Mouse (Mus musculus): Measurements from ENCODE around the gene Trpm3. TPM values are rescaled to one million over a fixed set of nuclear protein-coding genes. Genes with fewer than 3 reads are reported as not detected.
A peak's percentile ranks its signal among the peaks of the same experiment; 100 is the strongest.

The Trpm3 gene
- polyA plus RNA-seq, 1 experiment from 2014 or later, result 1.7 TPM

DNA sequence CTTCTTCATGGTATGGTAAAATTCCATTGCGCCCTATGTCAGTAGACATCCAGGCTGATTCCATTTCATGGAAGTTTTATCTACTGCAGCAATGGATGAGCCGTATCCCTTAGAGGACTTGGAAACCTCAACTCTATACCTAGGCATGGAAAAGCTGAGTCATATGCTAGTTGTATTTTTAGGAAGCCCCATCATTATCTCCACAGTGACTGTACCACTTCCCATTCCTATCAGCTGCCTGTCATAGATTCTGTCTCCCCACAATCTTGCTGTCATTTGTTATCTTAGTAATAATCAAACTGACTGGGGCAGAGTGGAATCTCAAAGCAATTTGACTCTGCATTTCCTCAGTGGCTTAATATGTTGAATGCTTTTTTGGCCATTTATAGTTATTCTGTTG is 169.2 kb downstream of the Trpm3 start:
- no peaks in the 10 kb centered on the region for H3K36me3 ChIP-seq
- no peak overlapping the region for H3K27ac ChIP-seq
- H3K4me1 ChIP-seq, result peaks cover 7% of the 10 kb centered on the region; the same call in 1 of the 2 replicates
- 0 out of 2 replicates have a peak, but pooled peaks cover 4% of the 10 kb centered on the region for H3K27me3 ChIP-seq
- H3K4me3 ChIP-seq, result no peak overlapping the region
- no peaks in the 10 kb centered on the region for H3K9me3 ChIP-seq
- no peak overlapping the region for H3K9ac ChIP-seq
- no peak for ATAC-seq (ENCODE audit: insufficient number of reproducible peaks, insufficient read depth, low FRiP score, low TSS enrichment, low read depth)
- H3K4me2 ChIP-seq, result no peak overlapping the region
- 92% methylated on average over 2 of the region's 2 CpGs for WGBS

DNA sequence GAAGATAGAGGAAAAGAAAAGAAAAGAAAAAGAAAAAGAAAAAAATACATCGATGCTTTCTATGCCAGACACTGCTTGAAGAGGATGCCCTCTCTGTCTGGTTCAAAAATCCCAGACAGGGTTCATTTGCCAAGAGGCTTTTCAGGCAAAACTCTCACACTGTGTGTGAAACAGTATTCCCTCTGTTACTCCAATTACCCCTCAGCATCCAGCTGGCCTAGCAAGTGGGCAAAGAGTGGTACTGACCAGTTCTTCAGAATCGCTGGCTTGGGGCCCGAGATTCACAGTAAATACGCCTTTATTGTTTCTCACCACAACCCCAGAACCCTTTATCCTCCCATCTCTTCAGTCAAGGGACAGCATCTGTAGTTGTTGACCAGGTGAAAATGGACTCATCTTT is 178.5 kb downstream of the Trpm3 start:
- no peaks in the 10 kb centered on the region for H3K36me3 ChIP-seq
- H3K4me3 ChIP-seq, result no peak overlapping the region
- no peak overlapping the region for H3K9ac ChIP-seq
- no peaks in the 10 kb centered on the region for H3K27me3 ChIP-seq
- H3K4me1 ChIP-seq, result no peaks in the 10 kb centered on the region
- H3K4me2 ChIP-seq, result no peak overlapping the region
- no peak for ATAC-seq (ENCODE audit: insufficient number of reproducible peaks, insufficient read depth, low FRiP score, low TSS enrichment, low read depth)
- H3K27ac ChIP-seq, result no peak overlapping the region
- H3K9me3 ChIP-seq, result no peaks in the 10 kb centered on the region
- WGBS, result 85% methylated on average over 4 of the region's 4 CpGs

DNA sequence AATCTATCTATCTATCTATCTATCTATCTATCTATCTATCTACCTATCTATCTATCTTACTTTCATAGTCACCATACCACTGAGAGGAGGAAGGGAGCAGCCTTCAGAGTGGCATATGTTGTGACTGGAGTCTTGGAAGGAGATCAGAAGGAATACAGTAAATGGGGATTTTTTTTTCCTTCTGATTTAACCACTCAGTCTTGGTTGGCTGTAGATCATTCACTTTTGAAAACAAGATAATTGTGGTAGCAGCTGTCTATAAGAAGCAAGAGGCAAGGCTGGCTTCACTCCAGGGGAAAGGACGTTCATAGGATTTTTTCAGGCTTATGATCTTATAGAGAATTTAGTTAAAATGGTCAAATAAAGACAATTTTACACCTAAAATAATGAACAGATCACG is 188.0 kb downstream of the Trpm3 start:
- Histone ChIP-seq H3K27me3 (no peaks in the 10 kb centered on the region), H3K27ac (no peak overlapping the region), H3K36me3 (no peaks in the 10 kb centered on the region), H3K4me1 (no peaks in the 10 kb centered on the region), H3K4me3 (no peak overlapping the region), H3K4me2 (no peak overlapping the region), H3K9me3 (no peaks in the 10 kb centered on the region), H3K9ac (no peak overlapping the region)
- no peak for ATAC-seq (ENCODE audit: insufficient number of reproducible peaks, insufficient read depth, low FRiP score, low TSS enrichment, low read depth)
- WGBS, result 58% methylated on average over 2 of the region's 2 CpGs

DNA sequence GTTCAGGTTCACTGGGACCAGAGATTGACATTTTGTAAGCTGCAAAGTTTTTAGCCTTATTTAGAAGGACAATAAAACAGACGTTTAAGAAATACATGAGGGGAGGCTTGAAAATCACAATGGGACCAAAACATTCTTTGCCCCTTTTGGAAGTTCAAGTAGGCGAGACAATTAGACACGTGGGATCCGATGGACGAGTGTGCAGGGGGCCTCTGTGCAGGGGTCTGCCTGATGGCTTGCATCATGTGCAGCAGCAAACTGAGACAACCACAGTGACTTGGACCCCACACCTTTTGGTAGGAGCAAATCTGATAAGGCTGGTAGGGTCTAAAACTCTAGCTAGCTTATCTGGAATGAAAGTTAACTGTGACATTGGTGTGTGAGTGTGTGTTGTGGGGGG is 188.4 kb downstream of the Trpm3 start:
- Histone ChIP-seq H3K36me3 (no peaks in the 10 kb centered on the region), H3K9ac (no peak overlapping the region), H3K4me2 (no peak overlapping the region), H3K4me3 (no peak overlapping the region), H3K4me1 (no peaks in the 10 kb centered on the region), H3K27me3 (no peaks in the 10 kb centered on the region), H3K27ac (no peak overlapping the region), H3K9me3 (no peaks in the 10 kb centered on the region)
- no peak for ATAC-seq (ENCODE audit: insufficient number of reproducible peaks, insufficient read depth, low FRiP score, low TSS enrichment, low read depth)
- 50% methylated on average over 5 of the region's 5 CpGs for WGBS

DNA sequence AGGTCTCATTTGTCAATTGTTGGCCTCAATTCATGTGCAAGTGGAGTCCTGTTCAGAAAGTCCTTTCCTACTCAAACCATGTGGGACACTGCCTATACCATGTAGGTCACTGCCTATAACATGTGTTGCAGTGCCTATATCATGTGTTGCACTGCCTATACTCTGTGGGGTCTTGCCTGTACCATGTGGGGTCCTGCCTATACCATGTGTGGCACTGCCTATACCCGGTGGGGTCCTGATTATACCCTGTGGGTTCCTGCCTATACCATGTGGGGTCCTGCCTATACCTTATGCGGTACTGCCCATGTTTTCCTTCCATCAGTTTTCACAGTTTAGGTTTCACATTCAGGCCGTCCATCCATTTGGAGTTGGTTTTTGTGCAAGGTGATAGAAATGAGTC is 197.4 kb downstream of the Trpm3 start:
- WGBS, result 85% methylated on average over 3 of the region's 3 CpGs
- no peak overlapping the region for H3K4me3 ChIP-seq
- no peak overlapping the region for H3K4me2 ChIP-seq
- no peaks in the 10 kb centered on the region for H3K36me3 ChIP-seq
- no peaks in the 10 kb centered on the region for H3K4me1 ChIP-seq
- no peak overlapping the region for H3K9ac ChIP-seq
- 0 out of 2 replicates have a peak, but pooled peaks have one; percentile 32 for ATAC-seq (ENCODE audit: insufficient number of reproducible peaks, insufficient read depth, low FRiP score, low TSS enrichment, low read depth)
- no peak overlapping the region for H3K27ac ChIP-seq
- no peaks in the 10 kb centered on the region for H3K9me3 ChIP-seq
- H3K27me3 ChIP-seq, result no peaks in the 10 kb centered on the region

DNA sequence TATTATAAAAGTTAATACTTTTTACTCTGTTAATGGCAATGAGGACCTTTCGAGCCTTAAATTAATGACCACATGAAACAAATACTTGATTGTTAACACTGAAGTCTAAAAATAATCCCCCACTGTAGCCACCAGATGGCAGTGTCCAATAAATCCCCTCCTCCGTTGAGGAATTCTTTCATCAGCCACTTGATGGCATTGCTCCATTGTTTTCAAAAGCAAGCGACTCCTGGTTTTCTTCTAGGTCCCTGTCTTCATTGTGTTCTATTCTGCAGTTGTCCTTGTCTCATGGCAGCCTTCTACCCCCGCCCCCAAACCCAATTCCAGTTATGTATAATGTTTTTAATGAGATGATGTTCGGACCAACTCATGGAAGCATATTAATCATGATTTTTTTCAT is 198.6 kb downstream of the Trpm3 start:
- no peak for ATAC-seq (ENCODE audit: insufficient number of reproducible peaks, insufficient read depth, low FRiP score, low TSS enrichment, low read depth)
- no peak overlapping the region for H3K4me3 ChIP-seq
- no peak overlapping the region for H3K27ac ChIP-seq
- no peaks in the 10 kb centered on the region for H3K27me3 ChIP-seq
- H3K36me3 ChIP-seq, result no peaks in the 10 kb centered on the region
- no peaks in the 10 kb centered on the region for H3K4me1 ChIP-seq
- 15% methylated on average over 5 of the region's 5 CpGs for WGBS
- H3K9me3 ChIP-seq, result no peaks in the 10 kb centered on the region
- no peak overlapping the region for H3K4me2 ChIP-seq
- H3K9ac ChIP-seq, result no peak overlapping the region

DNA sequence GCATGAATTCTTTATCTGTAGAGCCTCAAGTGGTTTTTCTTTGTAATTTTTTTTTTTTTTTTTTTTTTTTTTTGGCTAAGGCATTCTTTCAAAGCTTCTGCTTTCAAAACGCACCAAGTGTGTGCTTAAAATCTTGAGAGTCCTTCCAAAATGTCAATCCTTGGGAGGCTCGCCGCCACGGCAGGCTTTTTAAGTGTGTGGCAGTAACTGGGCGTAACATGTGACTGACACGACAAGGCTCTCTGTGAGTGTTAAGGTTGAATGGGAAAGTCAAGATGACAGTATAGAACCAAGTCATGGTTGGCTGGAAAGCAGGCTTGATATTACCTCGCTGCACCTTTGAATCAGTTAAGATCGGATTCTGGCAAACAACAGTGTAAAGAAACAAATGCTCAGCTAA is 200.1 kb downstream of the Trpm3 start:
- WGBS, result 82% methylated on average over 8 of the region's 8 CpGs
- H3K4me2 ChIP-seq, result no peak overlapping the region
- H3K4me1 ChIP-seq, result no peaks in the 10 kb centered on the region
- H3K4me3 ChIP-seq, result no peak overlapping the region
- no peak overlapping the region for H3K27ac ChIP-seq
- H3K9ac ChIP-seq, result no peak overlapping the region
- no peaks in the 10 kb centered on the region for H3K9me3 ChIP-seq
- no peaks in the 10 kb centered on the region for H3K36me3 ChIP-seq
- no peaks in the 10 kb centered on the region for H3K27me3 ChIP-seq
- ATAC-seq (ENCODE audit: insufficient number of reproducible peaks, insufficient read depth, low FRiP score, low TSS enrichment, low read depth), result no peak

DNA sequence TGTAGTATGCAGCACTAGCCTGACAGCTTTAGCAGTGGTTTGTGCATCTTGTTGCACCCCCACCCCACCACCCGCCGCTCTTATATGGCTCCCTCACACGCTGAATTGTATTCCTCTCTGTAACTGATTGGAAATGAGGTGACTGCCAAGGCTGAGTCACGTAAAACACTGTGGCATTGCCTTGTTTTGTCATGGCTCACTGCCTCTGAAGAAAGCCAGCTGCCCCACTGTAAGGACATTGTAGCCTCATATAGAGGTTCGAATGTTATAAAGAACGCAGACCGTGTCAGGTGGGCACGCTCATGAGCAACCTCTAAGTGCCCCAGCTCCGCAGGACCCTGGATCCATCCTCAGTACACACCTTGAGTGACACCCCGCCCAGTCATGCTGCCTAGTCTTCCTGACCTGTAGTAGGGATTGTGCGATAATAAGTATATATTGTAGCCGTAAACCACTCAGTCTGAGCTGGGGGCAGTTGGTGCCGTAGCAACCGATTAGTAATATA is 215.2 kb downstream of the Trpm3 start:
- no peaks in the 10 kb centered on the region for H3K36me3 ChIP-seq
- H3K27me3 ChIP-seq, result no peaks in the 10 kb centered on the region
- no peak overlapping the region for H3K4me2 ChIP-seq
- H3K4me3 ChIP-seq, result no peak overlapping the region
- H3K4me1 ChIP-seq, result no peaks in the 10 kb centered on the region
- H3K9ac ChIP-seq, result no peak overlapping the region
- no peaks in the 10 kb centered on the region for H3K9me3 ChIP-seq
- WGBS, result 83% methylated on average over 14 of the region's 14 CpGs
- H3K27ac ChIP-seq, result no peak overlapping the region
- no peak for ATAC-seq (ENCODE audit: insufficient number of reproducible peaks, insufficient read depth, low FRiP score, low TSS enrichment, low read depth)

DNA sequence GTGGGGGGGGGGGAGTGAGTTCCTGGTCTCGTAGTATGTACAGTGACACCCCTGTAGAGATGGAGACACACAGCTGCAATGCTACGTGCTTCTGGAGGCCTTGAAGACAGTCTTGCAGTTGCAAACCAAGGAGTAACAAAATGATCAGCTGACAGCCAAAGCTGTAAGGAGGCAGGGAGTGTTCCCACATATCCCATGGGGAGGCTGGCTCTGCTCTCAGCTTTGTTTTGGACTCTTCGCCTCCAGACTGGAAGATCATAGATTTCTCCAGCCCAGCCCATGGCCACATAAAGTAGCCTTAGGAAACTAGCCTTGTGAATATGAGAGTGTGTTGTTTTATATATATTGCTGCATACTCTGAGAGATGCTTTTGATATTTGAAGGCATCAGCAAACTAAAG is 248.0 kb downstream of the Trpm3 start:
- Histone ChIP-seq H3K36me3 (no peaks in the 10 kb centered on the region), H3K4me2 (no peak overlapping the region), H3K4me1 (no peaks in the 10 kb centered on the region), H3K27me3 (no peaks in the 10 kb centered on the region), H3K4me3 (no peak overlapping the region), H3K9ac (no peak overlapping the region), H3K9me3 (no peaks in the 10 kb centered on the region), H3K27ac (no peak overlapping the region)
- ATAC-seq (ENCODE audit: insufficient number of reproducible peaks, insufficient read depth, low FRiP score, low TSS enrichment, low read depth), result no peak
- 92% methylated on average over 3 of the region's 3 CpGs for WGBS

DNA sequence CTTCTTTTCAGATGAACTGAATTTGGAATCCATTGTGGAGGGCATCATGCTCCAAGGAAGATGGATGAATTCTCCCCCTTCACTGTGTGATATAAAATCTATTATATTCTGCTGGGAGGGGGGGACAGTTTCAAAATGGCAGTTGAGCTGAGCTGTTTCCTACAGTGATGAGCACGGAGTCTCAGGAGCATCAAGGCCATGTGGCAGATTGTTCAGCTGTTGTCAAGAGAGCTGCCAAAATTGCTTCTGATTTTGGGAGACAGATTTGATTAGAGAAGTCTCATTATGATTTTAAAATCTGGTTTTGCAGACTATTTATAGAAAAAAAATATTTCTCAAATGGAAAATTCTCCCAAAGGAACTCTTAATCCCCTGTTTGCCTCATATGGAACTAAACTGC is 255.9 kb downstream of the Trpm3 start:
- H3K9ac ChIP-seq, result no peak overlapping the region
- no peak for ATAC-seq (ENCODE audit: insufficient number of reproducible peaks, insufficient read depth, low FRiP score, low TSS enrichment, low read depth)
- 88% methylated on average over 1 of the region's 1 CpGs for whole genome bisulfite sequencing

DNA sequence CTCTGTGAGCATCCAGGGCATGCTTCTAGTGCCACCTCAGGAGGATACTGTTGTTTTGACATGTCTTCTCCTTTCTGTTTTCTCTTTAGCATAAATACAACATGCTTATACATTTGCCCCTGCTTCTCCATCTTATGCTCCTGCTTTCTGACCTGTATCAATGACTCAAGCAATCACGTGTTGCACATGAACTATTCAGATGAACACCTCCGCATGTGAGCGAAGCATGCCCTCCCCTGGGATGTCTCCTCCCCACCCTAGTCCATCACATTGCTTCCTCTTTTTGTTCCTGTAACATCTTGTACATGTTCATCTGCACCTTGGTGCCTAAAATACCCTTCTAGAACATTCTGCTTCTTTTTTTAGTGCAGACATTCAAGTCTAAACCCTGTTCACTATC is 265.2 kb downstream of the Trpm3 start:
- Histone ChIP-seq H3K27me3 (no peaks in the 10 kb centered on the region), H3K27ac (no peak overlapping the region), H3K36me3 (no peaks in the 10 kb centered on the region), H3K4me3 (no peak overlapping the region), H3K9ac (no peak overlapping the region), H3K9me3 (no peaks in the 10 kb centered on the region), H3K4me1 (no peaks in the 10 kb centered on the region), H3K4me2 (no peak overlapping the region)
- ATAC-seq (ENCODE audit: insufficient number of reproducible peaks, insufficient read depth, low FRiP score, low TSS enrichment, low read depth), result no peak
- 89% methylated on average over 3 of the region's 3 CpGs for WGBS

More for the DNA sequence above, 255.9 kb downstream of the Trpm3 start:
- no peak overlapping the region for H3K27ac ChIP-seq
- no peaks in the 10 kb centered on the region for H3K36me3 ChIP-seq
- H3K4me2 ChIP-seq, result no peak overlapping the region
- no peaks in the 10 kb centered on the region for H3K4me1 ChIP-seq
- no peak overlapping the region for H3K4me3 ChIP-seq
- H3K27me3 ChIP-seq, result no peaks in the 10 kb centered on the region
- H3K9me3 ChIP-seq, result no peaks in the 10 kb centered on the region

DNA sequence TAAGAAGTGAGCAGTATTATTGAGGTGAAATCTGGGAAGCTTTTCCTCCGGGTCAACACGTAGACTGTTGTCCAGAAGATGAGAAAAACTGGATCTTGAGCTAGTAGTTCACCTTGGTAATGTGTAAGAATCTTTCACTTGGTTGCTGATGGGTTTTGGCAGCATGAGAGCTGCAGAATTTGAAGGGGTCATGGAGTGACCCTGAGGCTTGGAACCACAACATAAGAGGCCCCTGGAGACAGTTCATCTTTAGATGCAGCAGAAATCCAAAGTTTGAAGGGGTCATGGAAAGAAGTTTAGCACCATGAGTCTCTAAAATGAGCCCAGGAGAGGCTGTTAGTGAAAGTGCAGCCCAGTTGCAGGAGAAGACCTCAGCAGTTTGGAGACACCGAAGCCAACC is 279.4 kb downstream of the Trpm3 start:
- Histone ChIP-seq H3K27ac (no peak overlapping the region), H3K4me3 (no peak overlapping the region), H3K36me3 (no peaks in the 10 kb centered on the region), H3K4me1 (no peaks in the 10 kb centered on the region), H3K27me3 (no peaks in the 10 kb centered on the region), H3K4me2 (no peak overlapping the region), H3K9me3 (no peaks in the 10 kb centered on the region), H3K9ac (no peak overlapping the region)
- no peak for ATAC-seq (ENCODE audit: insufficient number of reproducible peaks, insufficient read depth, low FRiP score, low TSS enrichment, low read depth)
- WGBS, result 91% methylated on average over 3 of the region's 3 CpGs

DNA sequence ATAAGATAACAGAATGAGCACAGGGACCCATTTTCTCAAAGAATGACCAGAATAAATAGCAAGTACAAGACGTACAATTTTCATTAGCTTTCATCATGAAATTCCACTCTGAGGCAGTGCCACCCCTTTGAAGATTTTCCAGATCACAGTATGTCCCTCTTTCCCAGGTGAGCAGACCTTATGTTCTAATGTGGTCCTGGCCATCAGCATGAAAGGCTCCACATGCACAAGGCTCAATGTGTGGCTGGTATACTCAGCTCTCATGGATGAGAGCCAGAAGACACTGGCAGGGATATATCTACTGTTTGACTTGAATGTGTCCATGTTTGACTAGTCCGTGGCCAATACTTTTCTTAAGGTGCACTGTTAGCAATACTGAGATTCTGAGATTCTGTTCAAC is 298.4 kb downstream of the Trpm3 start:
- WGBS, result 82% methylated on average over 2 of the region's 2 CpGs
- Histone ChIP-seq H3K4me3 (no peak overlapping the region), H3K9me3 (no peaks in the 10 kb centered on the region), H3K27me3 (no peaks in the 10 kb centered on the region), H3K4me2 (no peak overlapping the region), H3K9ac (no peak overlapping the region), H3K36me3 (no peaks in the 10 kb centered on the region), H3K4me1 (no peaks in the 10 kb centered on the region), H3K27ac (no peak overlapping the region)
- no peak for ATAC-seq (ENCODE audit: insufficient number of reproducible peaks, insufficient read depth, low FRiP score, low TSS enrichment, low read depth)

Data from embryonic facial prominence, embryonic 13.5 days (tissue).